Mouse (Mus musculus) adrenal gland, adult 10 weeks (tissue): Measurements from ENCODE around the gene Ppef2. TPM values are rescaled to one million over a fixed set of nuclear protein-coding genes. Genes with fewer than 3 reads are reported as not detected.

Source experiments
- polyA plus RNA-seq: library from polyadenylated mRNA; stranded (reverse); fragments of 350-450 nt; fragmentation: Illumina TruSeq; extraction: RNeasy Lipid Tissue Mini Kit (QIAGEN cat#74804); gene quantifications from one replicate; pipeline ENCODE4 v1.2.3, GENCODE M21; 2014; ENCODE audit warnings: low read depth, low replicate concordance

Ppef2 gene
- not detected for polyA plus RNA-seq

DNA sequence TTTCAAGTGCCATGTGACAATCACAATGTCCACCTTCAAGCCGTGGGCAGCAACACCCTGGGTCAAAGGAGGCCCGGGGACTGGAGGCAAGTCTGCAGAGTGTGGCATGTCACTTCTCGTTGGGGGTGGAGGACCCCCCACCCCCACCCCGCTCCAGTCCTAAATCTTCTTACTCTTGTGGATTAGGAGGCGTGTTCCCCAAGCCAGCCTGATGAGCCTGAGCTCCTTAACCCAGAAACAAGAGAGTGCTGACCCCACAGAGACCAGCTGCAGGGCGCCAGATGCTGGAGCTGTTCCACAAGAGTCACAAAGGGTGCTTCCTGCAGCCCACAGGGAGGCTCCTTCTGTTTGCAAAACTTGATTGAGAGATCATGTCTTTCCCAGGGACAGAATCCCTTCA lies at the start of gene Ppef2:
Gene Ppef2 (minus strand): TSS at position 61 of the 400 bp plus-strand sequence.

DNA sequence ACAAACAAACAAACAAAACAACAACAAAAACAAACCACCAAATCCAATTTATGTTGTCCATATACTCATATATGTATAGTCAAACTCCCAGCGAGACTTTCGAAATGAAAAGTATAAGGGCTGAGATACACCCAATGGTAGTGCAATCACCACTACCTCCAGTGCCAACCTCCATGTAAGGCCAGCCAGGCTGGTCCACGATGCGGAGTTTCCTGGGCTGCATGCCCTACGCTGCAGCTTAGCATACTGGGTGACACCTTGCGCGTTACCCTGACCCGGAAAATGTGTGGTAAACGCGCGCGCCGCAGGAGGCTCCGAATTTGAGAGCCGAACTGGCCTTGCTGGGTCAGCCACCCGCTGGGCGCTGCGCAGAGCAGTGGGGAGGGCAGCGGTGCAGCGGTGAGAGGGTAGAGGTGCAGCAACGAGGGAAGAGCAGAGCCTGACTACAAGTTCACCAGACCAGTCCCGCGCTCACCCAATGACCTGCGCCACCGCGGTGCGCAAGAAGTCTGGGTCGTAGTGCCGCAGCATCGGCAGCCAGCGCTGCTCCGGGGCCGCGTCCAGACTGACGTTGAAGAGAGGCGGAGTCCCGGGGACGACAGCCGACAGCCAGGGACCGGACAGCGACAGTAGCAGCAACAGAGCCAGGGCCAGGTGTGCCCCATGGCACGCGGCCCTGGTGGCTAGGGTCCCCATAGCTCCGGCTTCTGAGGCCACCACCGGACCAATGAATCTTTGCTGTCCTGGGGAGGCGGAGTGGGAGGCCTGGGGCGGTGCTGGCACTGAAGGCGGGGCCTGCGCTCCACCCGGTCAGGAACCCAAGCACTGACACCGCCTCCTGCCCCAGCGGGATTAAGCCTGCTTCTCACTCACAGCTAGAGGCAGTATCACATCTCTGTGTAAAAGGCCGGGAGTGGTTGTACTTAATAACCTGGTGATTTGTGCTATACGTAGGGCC lies 21.6 kb upstream of the Ppef2 start, which contains the start of gene Naaa:
Gene Naaa (minus strand): TSS at position 734 of the 958 bp plus-strand sequence.

DNA sequence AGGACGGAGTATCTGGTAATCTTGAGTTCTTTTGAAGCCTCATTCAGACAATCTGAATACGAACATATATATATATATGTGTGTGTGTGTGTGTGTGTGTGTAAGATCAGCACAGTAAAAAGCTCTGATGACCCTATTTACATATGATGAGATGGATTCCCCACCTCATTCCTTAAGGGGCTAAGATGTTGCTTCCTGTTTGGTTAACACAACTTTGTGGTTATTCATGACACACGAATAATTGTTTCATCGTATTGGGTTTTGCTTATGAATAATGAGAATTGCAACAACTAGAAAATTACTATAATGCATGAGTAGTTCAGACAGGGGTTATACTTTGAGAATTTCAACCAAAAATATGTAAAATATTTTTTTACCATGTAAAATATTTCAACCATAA lies 40.8 kb downstream of the Ppef2 start, which contains the start of gene U90926:
Gene U90926 (minus strand): TSS at position 101 of the 400 bp plus-strand sequence.

Other genes starting within 250 kb of the Ppef2 start
- gene Cdkl2, start 212.4 kb downstream of the Ppef2 start, polyA plus RNA-seq, result 18.2 TPM
- 484 TPM for gene G3bp2, start 172.6 kb downstream of the Ppef2 start, polyA plus RNA-seq
- 237 TPM for gene Uso1, start 118.3 kb downstream of the Ppef2 start, polyA plus RNA-seq
- not detected for gene U90926, start 40.9 kb downstream of the Ppef2 start, polyA plus RNA-seq
- gene Naaa, start 21.9 kb upstream of the Ppef2 start, polyA plus RNA-seq, result 5.3 TPM
- 20.0 TPM for gene Sdad1, start 54.2 kb upstream of the Ppef2 start, polyA plus RNA-seq
- 5.4 TPM for gene Cxcl9, start 71.8 kb upstream of the Ppef2 start, polyA plus RNA-seq
- 25.2 TPM for gene Art3, start 75.5 kb upstream of the Ppef2 start, polyA plus RNA-seq
- 1.7 TPM for gene Cxcl10, start 92.6 kb upstream of the Ppef2 start, polyA plus RNA-seq
- 49.7 TPM for gene Nup54, start 178.9 kb upstream of the Ppef2 start, polyA plus RNA-seq